Mouse (Mus musculus): Measurements from ENCODE around the gene Cdkn1a. TPM values are rescaled to one million over a fixed set of nuclear protein-coding genes. Genes with fewer than 3 reads are reported as not detected.

The Cdkn1a gene
- polyA plus RNA-seq, 1 experiment from 2014 or later = 148 TPM

DNA sequence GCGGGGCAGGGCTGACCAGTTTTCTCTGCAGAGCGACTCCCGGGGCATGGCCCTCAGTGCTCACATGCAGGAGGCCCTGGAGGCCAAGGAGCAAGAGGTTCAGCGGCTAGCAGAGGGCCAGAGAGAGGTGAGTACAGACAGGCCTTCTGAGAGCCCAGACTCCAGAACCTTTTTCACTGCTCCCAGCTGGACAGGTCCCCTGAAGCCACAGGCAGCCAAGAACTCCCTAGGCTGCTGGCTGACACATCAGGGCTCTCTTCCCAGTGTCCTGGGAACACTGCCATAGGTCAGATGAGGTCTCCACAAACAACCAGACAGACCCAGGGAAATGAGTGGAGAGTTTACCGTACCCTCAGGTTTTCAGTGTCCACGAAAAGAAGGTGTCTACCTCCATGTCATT lies 45.5 kb downstream of the Cdkn1a start:
- no peak for ATAC-seq
- Histone ChIP-seq H3K9me3 (replicated peaks; ENCODE audit: control insufficient read depth, low read length, poor library complexity, severe bottlenecking) (no peaks in the 10 kb centered on the region), H3K4me2 (ENCODE audit: low read length) (no peak overlapping the region), H3K4me1 (ENCODE audit: control insufficient read depth, insufficient read depth, low read length) (no peaks in the 10 kb centered on the region), H3K36me3 (ENCODE audit: control insufficient read depth, insufficient read depth, low read length) (no peaks in the 10 kb centered on the region), H3K4me3 (ENCODE audit: low read depth, low read length) (no peak overlapping the region), H3K9ac (ENCODE audit: low read depth, low read length) (no peak overlapping the region), H3K27me3 (ENCODE audit: control insufficient read depth, insufficient read depth, low read depth, low read length) (no peaks in the 10 kb centered on the region), H3K27ac (ENCODE audit: low read length) (no peak overlapping the region)
- WGBS = 70% methylated on average over 6 of the region's 6 CpGs

DNA sequence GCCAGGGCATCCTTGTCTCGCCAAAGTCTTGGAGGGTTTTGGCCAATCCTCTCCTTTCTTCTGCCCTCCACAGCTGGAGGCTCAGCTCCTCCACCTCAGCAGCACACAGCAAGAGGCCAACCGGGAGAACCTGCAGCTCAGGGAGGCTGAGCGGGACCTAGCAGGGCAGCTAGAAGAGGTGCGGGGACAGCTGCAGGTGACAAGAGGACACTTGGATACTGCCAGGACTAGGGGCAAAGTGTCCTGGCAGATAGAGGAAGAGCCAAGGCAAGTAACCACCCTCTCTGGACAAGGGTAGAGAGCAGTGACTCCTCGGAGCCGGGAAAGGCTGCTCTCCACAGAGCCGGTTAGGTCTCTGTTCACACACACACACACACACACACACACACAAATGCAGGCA lies 47.1 kb downstream of the Cdkn1a start:
- WGBS = 73% methylated on average over 7 of the region's 7 CpGs
- Histone ChIP-seq H3K9me3 (replicated peaks; ENCODE audit: control insufficient read depth, low read length, poor library complexity, severe bottlenecking) (no peaks in the 10 kb centered on the region), H3K36me3 (ENCODE audit: control insufficient read depth, insufficient read depth, low read length) (no peaks in the 10 kb centered on the region), H3K9ac (ENCODE audit: low read depth, low read length) (no peak overlapping the region), H3K27me3 (ENCODE audit: control insufficient read depth, insufficient read depth, low read depth, low read length) (no peaks in the 10 kb centered on the region), H3K4me3 (ENCODE audit: low read depth, low read length) (no peak overlapping the region), H3K27ac (ENCODE audit: low read length) (no peak overlapping the region), H3K4me2 (ENCODE audit: low read length) (no peak overlapping the region), H3K4me1 (ENCODE audit: control insufficient read depth, insufficient read depth, low read length) (no peaks in the 10 kb centered on the region)
- no peak for ATAC-seq

GRCm38 (mm10) chr17:29141577-29141976 lies 50.8 kb downstream of the Cdkn1a start:
- Histone ChIP-seq H3K4me2 (ENCODE audit: low read length) (no peak overlapping the region), H3K9me3 (replicated peaks; ENCODE audit: control insufficient read depth, low read length, poor library complexity, severe bottlenecking) (no peaks in the 10 kb centered on the region), H3K27ac (ENCODE audit: low read length) (no peak overlapping the region), H3K27me3 (ENCODE audit: control insufficient read depth, insufficient read depth, low read depth, low read length) (no peaks in the 10 kb centered on the region), H3K4me3 (ENCODE audit: low read depth, low read length) (no peak overlapping the region), H3K9ac (ENCODE audit: low read depth, low read length) (no peak overlapping the region), H3K36me3 (ENCODE audit: control insufficient read depth, insufficient read depth, low read length) (no peaks in the 10 kb centered on the region), H3K4me1 (ENCODE audit: control insufficient read depth, insufficient read depth, low read length) (no peaks in the 10 kb centered on the region)
- WGBS = 86% methylated on average over 3 of the region's 3 CpGs
- ATAC-seq = no peak

GRCm38 (mm10) chr17:29143266-29143665 lies 52.5 kb downstream of the Cdkn1a start:
- 92% methylated on average over 8 of the region's 8 CpGs for WGBS
- Histone ChIP-seq H3K4me2 (ENCODE audit: low read length) (no peak overlapping the region), H3K36me3 (ENCODE audit: control insufficient read depth, insufficient read depth, low read length) (no peaks in the 10 kb centered on the region), H3K4me1 (ENCODE audit: control insufficient read depth, insufficient read depth, low read length) (no peaks in the 10 kb centered on the region), H3K9me3 (replicated peaks; ENCODE audit: control insufficient read depth, low read length, poor library complexity, severe bottlenecking) (no peaks in the 10 kb centered on the region), H3K4me3 (ENCODE audit: low read depth, low read length) (no peak overlapping the region), H3K9ac (ENCODE audit: low read depth, low read length) (no peak overlapping the region), H3K27me3 (ENCODE audit: control insufficient read depth, insufficient read depth, low read depth, low read length) (no peaks in the 10 kb centered on the region), H3K27ac (ENCODE audit: low read length) (no peak overlapping the region)
- no peak for ATAC-seq

GRCm38 (mm10) chr17:29145101-29145500 lies 54.3 kb downstream of the Cdkn1a start:
- Histone ChIP-seq H3K9ac (ENCODE audit: low read depth, low read length) (no peak overlapping the region), H3K4me3 (ENCODE audit: low read depth, low read length) (no peak overlapping the region), H3K27ac (ENCODE audit: low read length) (no peak overlapping the region), H3K27me3 (ENCODE audit: control insufficient read depth, insufficient read depth, low read depth, low read length) (no peaks in the 10 kb centered on the region), H3K4me2 (ENCODE audit: low read length) (no peak overlapping the region), H3K4me1 (ENCODE audit: control insufficient read depth, insufficient read depth, low read length) (no peaks in the 10 kb centered on the region), H3K36me3 (ENCODE audit: control insufficient read depth, insufficient read depth, low read length) (no peaks in the 10 kb centered on the region), H3K9me3 (replicated peaks; ENCODE audit: control insufficient read depth, low read length, poor library complexity, severe bottlenecking) (no peaks in the 10 kb centered on the region)
- no peak for ATAC-seq
- 94% methylated on average over 12 of the region's 12 CpGs for WGBS

DNA sequence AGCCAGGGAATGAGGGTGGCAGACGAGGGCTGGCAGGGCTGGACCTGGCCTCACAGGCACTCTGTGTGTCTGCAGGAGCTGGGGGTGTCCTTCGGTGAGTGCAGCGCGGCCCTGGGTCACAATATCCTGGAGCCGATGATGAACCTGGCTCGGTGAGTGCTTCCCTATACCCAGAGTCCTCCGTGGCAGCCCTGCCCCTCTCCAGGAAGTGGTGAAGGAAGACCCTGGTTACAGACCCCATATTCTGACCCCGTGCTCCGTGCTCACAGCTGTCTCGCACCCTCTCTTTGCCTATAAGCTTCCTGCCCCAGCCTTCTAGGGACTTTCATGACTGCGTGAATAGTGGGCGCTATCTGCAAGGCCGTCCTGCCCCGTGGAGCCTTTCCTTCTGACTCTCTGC lies 56.5 kb downstream of the Cdkn1a start:
- H3K9ac ChIP-seq (ENCODE audit: low read depth, low read length) = no peak overlapping the region
- 83% methylated on average over 14 of the region's 14 CpGs for WGBS

GRCm38 (mm10) chr17:29147773-29148172 lies 57.0 kb downstream of the Cdkn1a start:
- Histone ChIP-seq H3K27me3 (ENCODE audit: control insufficient read depth, insufficient read depth, low read depth, low read length) (no peaks in the 10 kb centered on the region), H3K4me3 (ENCODE audit: low read depth, low read length) (no peak overlapping the region), H3K9ac (ENCODE audit: low read depth, low read length) (no peak overlapping the region), H3K27ac (ENCODE audit: low read length) (no peak overlapping the region), H3K36me3 (ENCODE audit: control insufficient read depth, insufficient read depth, low read length) (no peaks in the 10 kb centered on the region), H3K9me3 (replicated peaks; ENCODE audit: control insufficient read depth, low read length, poor library complexity, severe bottlenecking) (no peaks in the 10 kb centered on the region), H3K4me1 (ENCODE audit: control insufficient read depth, insufficient read depth, low read length) (no peaks in the 10 kb centered on the region), H3K4me2 (ENCODE audit: low read length) (no peak overlapping the region)
- ATAC-seq = no peak
- 83% methylated on average over 6 of the region's 6 CpGs for WGBS

More for the DNA sequence above, 56.5 kb downstream of the Cdkn1a start:
- Histone ChIP-seq H3K27me3 (ENCODE audit: control insufficient read depth, insufficient read depth, low read depth, low read length) (no peaks in the 10 kb centered on the region), H3K4me1 (ENCODE audit: control insufficient read depth, insufficient read depth, low read length) (no peaks in the 10 kb centered on the region), H3K4me2 (ENCODE audit: low read length) (no peak overlapping the region), H3K36me3 (ENCODE audit: control insufficient read depth, insufficient read depth, low read length) (no peaks in the 10 kb centered on the region), H3K9me3 (replicated peaks; ENCODE audit: control insufficient read depth, low read length, poor library complexity, severe bottlenecking) (no peaks in the 10 kb centered on the region), H3K27ac (ENCODE audit: low read length) (no peak overlapping the region), H3K4me3 (ENCODE audit: low read depth, low read length) (no peak overlapping the region)
- ATAC-seq = no peak

- no peak for ATAC-seq
- Histone ChIP-seq H3K27ac (ENCODE audit: low read length) (no peak overlapping the region), H3K4me1 (ENCODE audit: control insufficient read depth, insufficient read depth, low read length) (no peaks in the 10 kb centered on the region), H3K9ac (ENCODE audit: low read depth, low read length) (no peak overlapping the region), H3K4me2 (ENCODE audit: low read length) (no peak overlapping the region), H3K27me3 (ENCODE audit: control insufficient read depth, insufficient read depth, low read depth, low read length) (no peaks in the 10 kb centered on the region), H3K9me3 (replicated peaks; ENCODE audit: control insufficient read depth, low read length, poor library complexity, severe bottlenecking) (no peaks in the 10 kb centered on the region), H3K36me3 (ENCODE audit: control insufficient read depth, insufficient read depth, low read length) (no peaks in the 10 kb centered on the region), H3K4me3 (ENCODE audit: low read depth, low read length) (no peak overlapping the region)
- WGBS = 77% methylated on average over 7 of the region's 7 CpGs
These were observed 59.0 kb downstream of the Cdkn1a start for GRCm38 (mm10) chr17:29149766-29150165.
